Mouse (Mus musculus) megakaryocyte, embryonic 14.5 days (primary cell): Measurements from ENCODE around the gene Tex101.

ENCODE experiments used
- FLI1 ChIP-seq: IDR thresholded peaks from 2 replicates; pipeline ENCODE4 v1.6.1; 2012; ENCODE audit warnings: low read length, inconsistent platforms, mixed read lengths
- GATA1 ChIP-seq: IDR thresholded peaks from 3 replicates; pipeline ENCODE4 v1.6.1; 2012; ENCODE audit warnings: mixed read lengths, low read length, inconsistent platforms, borderline replicate concordance

DNA sequence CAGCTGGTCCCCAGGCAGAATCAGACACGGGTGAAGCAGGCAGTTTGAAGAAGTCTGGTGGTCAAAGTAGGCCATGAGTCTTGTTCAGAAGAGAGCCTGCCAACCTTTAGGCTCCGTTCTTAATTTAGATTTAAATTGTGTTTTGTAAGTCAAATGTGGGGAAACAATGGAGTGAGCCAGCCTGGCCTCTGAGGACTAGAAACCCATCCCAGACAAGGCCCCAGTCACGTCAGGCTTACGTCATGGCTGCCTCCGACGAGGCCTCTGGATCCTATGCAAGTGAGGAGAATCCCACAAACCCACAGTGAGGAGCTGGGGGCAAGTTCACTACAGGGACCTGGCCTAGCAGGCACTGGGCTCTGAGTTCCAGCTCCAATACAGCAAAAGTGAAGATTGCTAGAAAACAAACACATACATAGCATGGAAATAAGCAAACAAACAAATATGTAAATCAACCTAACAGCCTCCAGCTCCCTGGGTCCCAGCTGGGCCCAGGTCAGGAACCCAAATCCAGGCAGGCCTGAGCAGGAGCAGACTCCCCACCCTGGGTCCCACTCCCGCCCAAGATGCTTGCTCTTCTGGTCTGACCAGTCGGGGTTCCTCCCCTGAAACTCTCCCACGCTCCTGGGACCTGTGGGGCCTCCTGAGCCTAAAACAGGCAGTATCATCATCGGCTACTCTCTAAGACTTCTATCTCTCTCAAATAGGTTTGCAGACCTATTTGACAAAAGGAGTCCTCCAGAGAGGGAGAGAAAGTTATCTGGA is 46.2 kb downstream of the Tex101 start:
- no peak for TF ChIP-seq GATA1
- TF ChIP-seq FLI1: no peak
